Mouse (Mus musculus): ENCODE results near the gene Wdpcp. TPM values are rescaled to one million over a fixed set of nuclear protein-coding genes. Genes with fewer than 3 reads are reported as not detected.

Wdpcp gene
- total and polyA plus RNA-seq, 3 experiments, result 0.21 to 6.3 (median 3.9) TPM

DNA sequence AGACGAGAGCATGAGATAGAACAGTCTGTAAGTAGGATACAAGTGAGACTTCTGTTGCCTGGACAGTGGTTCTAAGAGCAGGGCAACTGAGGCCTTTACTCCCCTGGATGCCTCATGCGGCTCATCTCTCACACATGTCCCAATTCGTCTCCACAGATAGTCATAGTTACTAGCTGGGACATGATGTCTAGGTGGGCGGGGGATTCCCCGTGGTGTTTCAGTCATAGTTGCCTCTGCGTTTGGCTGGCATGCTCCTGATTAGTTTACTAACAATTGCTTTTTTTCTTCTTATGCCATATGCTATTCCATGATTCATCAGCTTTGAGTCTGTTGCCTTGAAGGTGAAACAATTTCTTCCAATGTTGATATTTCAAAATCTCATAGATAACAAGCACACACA, 116.4 kb downstream of the Wdpcp start:
- H3K36me3 ChIP-seq (replicated peaks), result no peaks in the 10 kb centered on the region
- ATAC-seq (ENCODE audit: extremely low read depth, insufficient number of reproducible peaks, low FRiP score, poor library complexity, severe bottlenecking) (no peak), DNase-seq (ENCODE audit: low spot score) (no peak)

DNA sequence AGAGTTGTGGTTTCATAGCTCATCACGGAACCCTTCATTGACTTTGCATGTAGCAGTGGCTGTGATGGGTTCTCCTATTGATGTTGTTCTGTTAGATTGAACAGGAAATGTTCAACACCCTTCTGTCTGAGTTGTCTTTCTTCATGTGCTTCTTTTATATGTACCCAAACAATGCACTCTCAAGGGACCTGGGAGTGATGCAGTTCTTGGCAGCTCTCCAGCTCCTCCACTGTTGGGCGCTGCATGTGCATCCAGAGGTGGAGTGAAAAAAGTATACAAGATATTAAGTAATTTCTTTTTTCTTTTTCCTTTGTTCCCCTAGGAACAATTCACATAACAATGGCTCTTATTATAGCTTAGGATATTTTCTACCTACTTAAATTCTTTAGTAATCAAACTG, 118.7 kb downstream of the Wdpcp start:
- no peak for DNase-seq (ENCODE audit: low spot score)
- no peak for TF ChIP-seq POLR2AphosphoS5 (IDR thresholded peaks at IDR 0.05; ENCODE audit: insufficient replicate concordance, low read depth, low read length)
- no peak for TF ChIP-seq CTCF (IDR thresholded peaks at IDR 0.05; ENCODE audit: low read depth, low read length)
- TF ChIP-seq GATA2 (IDR thresholded peaks at IDR 0.05; ENCODE audit: borderline replicate concordance, low read depth, low read length), result no peak
- TF ChIP-seq TAL1 (conservative IDR thresholded peaks at IDR 0.05; ENCODE audit: low read depth, low read length), result no peak
- ATAC-seq (ENCODE audit: extremely low read depth, insufficient number of reproducible peaks, low FRiP score, poor library complexity, severe bottlenecking), result no peak

More for the DNA sequence above, 116.4 kb downstream of the Wdpcp start:
- no peaks in the 10 kb centered on the region for H3K9me3 ChIP-seq (replicated peaks)
- no peaks in the 10 kb centered on the region for H3K4me1 ChIP-seq (ENCODE audit: insufficient read depth, low read depth, low read length)
- no peak for TF ChIP-seq CTCF (IDR thresholded peaks at IDR 0.05; ENCODE audit: low read depth, low read length)
- TF ChIP-seq GATA1 (IDR thresholded peaks at IDR 0.05; ENCODE audit: borderline replicate concordance, low read length), result no peak
- TF ChIP-seq GATA2 (IDR thresholded peaks at IDR 0.05; ENCODE audit: borderline replicate concordance, low read depth, low read length), result no peak
- TF ChIP-seq TAL1 (conservative IDR thresholded peaks at IDR 0.05; ENCODE audit: low read depth, low read length), result no peak
- no peak for TF ChIP-seq POLR2AphosphoS5 (IDR thresholded peaks at IDR 0.05; ENCODE audit: insufficient replicate concordance, low read depth, low read length)
- no peaks in the 10 kb centered on the region; the same call in 1 of the 2 replicates for H3K27me3 ChIP-seq (ENCODE audit: insufficient read depth, low read length)
- H3K4me3 ChIP-seq (ENCODE audit: low read depth, low read length), result no peak overlapping the region

DNA sequence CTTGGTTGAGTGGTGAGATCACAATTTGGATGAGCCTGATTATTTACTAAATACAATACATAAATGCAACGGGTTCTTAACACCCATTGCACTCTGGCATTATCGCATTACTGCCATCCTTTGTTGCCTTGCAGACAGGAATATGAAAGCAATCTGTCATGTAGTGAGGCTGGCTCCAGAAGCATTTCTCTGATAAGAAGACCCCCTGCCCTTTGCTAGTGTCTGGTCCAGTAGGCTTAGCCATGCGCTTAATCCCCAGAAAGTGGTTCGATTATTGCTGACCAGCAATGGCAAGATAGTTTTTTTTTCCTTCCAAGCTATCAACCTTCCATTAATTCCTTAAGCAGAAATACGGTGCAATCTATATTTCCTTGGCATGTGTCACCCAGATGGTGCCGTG, 122.1 kb downstream of the Wdpcp start:
- Histone ChIP-seq H3K36me3 (replicated peaks) (no peaks in the 10 kb centered on the region), H3K4me1 (ENCODE audit: insufficient read depth, low read depth, low read length) (no peaks in the 10 kb centered on the region), H3K4me3 (ENCODE audit: low read depth, low read length) (no peak overlapping the region), H3K27me3 (ENCODE audit: insufficient read depth, low read length) (no peaks in the 10 kb centered on the region), H3K9me3 (replicated peaks) (no peaks in the 10 kb centered on the region)
- no peak for DNase-seq (ENCODE audit: low spot score)
- no peak for ATAC-seq (ENCODE audit: extremely low read depth, insufficient number of reproducible peaks, low FRiP score, poor library complexity, severe bottlenecking)
- no peak for TF ChIP-seq GATA1 (IDR thresholded peaks at IDR 0.05; ENCODE audit: borderline replicate concordance, low read length)

More for the DNA sequence above, 118.7 kb downstream of the Wdpcp start:
- H3K9me3 ChIP-seq (replicated peaks), result no peaks in the 10 kb centered on the region
- no peaks in the 10 kb centered on the region for H3K36me3 ChIP-seq (replicated peaks)
- H3K4me1 ChIP-seq (ENCODE audit: insufficient read depth, low read depth, low read length), result no peaks in the 10 kb centered on the region
- no peaks in the 10 kb centered on the region for H3K27me3 ChIP-seq (ENCODE audit: insufficient read depth, low read length)
- no peak overlapping the region for H3K4me3 ChIP-seq (ENCODE audit: low read depth, low read length)

DNA sequence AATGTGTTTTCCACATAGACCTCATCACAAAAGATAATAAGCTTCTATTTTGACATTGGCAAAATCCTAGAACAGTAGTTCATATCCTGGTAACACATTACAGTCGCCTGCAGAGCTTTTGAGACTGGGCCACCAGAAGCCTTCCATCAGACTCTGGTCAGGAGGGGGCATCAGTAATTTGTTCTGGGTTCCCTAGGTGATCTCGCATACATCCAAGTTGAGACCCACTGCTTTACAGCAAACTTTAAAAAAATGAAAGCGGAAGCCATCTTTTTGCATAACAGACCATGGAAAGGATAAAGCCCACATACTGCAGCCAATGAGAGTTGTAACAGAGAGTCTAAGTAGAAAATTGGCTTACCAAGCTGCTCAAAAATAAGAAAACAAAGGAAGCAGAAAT, 125.6 kb downstream of the Wdpcp start:
- H3K36me3 ChIP-seq (replicated peaks), result no peaks in the 10 kb centered on the region
- H3K4me1 ChIP-seq (ENCODE audit: insufficient read depth, low read depth, low read length), result no peaks in the 10 kb centered on the region
- no peak for DNase-seq (ENCODE audit: low spot score)
- no peaks in the 10 kb centered on the region for H3K9me3 ChIP-seq (replicated peaks)
- ATAC-seq (ENCODE audit: extremely low read depth, insufficient number of reproducible peaks, low FRiP score, poor library complexity, severe bottlenecking), result no peak
- H3K27me3 ChIP-seq (ENCODE audit: insufficient read depth, low read length), result no peaks in the 10 kb centered on the region
- TF ChIP-seq GATA2 (IDR thresholded peaks at IDR 0.05; ENCODE audit: borderline replicate concordance, low read depth, low read length), result no peak
- no peak for TF ChIP-seq CTCF (IDR thresholded peaks at IDR 0.05; ENCODE audit: low read depth, low read length)
- no peak for TF ChIP-seq GATA1 (IDR thresholded peaks at IDR 0.05; ENCODE audit: borderline replicate concordance, low read length)
- TF ChIP-seq POLR2AphosphoS5 (IDR thresholded peaks at IDR 0.05; ENCODE audit: insufficient replicate concordance, low read depth, low read length), result no peak
- TF ChIP-seq TAL1 (conservative IDR thresholded peaks at IDR 0.05; ENCODE audit: low read depth, low read length), result no peak
- no peak overlapping the region for H3K4me3 ChIP-seq (ENCODE audit: low read depth, low read length)

DNA sequence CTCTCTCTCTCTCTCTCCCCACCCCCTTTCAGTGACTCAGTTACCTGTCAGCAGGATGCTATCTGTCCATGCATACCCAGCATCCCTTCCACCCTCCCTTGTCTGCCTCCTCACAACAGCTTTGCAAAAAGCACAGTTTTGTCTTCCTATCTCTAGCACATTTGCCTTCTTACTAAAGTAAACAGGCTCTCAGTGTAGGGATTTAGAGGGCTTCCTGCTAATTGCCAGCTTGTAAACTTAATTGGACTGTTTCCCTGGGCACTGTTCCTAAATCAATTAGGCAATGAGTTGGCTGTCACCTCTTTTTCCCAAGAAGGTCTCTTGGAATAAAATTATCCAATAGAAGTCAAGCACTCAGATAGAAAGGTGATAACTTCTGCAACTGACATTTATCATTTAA, 141.5 kb downstream of the Wdpcp start:
- Histone ChIP-seq H3K27me3 (ENCODE audit: insufficient read depth, low read length) (no peaks in the 10 kb centered on the region), H3K4me3 (ENCODE audit: low read depth, low read length) (no peak overlapping the region), H3K9me3 (replicated peaks) (no peaks in the 10 kb centered on the region), H3K4me1 (ENCODE audit: insufficient read depth, low read depth, low read length) (no peaks in the 10 kb centered on the region), H3K36me3 (replicated peaks) (no peaks in the 10 kb centered on the region)
- DNase-seq (ENCODE audit: low spot score) (no peak), ATAC-seq (ENCODE audit: extremely low read depth, insufficient number of reproducible peaks, low FRiP score, poor library complexity, severe bottlenecking) (no peak)
- TF ChIP-seq POLR2AphosphoS5 (IDR thresholded peaks at IDR 0.05; ENCODE audit: insufficient replicate concordance, low read depth, low read length), result no peak
- TF ChIP-seq GATA2 (IDR thresholded peaks at IDR 0.05; ENCODE audit: borderline replicate concordance, low read depth, low read length), result no peak
- no peak for TF ChIP-seq CTCF (IDR thresholded peaks at IDR 0.05; ENCODE audit: low read depth, low read length)
- TF ChIP-seq GATA1 (IDR thresholded peaks at IDR 0.05; ENCODE audit: borderline replicate concordance, low read length), result no peak

DNA sequence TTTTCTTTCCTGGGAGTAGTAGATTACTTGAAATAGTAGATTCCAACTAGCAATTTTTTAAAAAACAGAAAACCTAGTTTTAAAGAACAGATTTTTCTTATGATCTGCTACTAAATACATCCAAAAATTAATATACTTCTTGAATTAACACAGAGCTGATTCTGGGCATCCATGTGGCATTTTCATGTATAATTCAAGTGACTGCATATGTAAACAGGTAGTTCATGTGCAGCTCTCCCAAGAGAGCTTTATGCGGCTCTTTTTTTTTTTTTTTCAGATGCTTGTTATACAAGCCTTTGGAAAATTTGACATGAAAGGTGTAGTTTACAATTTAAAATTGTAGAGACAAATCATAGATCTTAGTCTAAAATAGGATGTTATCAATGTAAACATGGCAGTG, 142.0 kb downstream of the Wdpcp start:
- no peaks in the 10 kb centered on the region for H3K27me3 ChIP-seq (ENCODE audit: insufficient read depth, low read length)
- H3K4me3 ChIP-seq (ENCODE audit: low read depth, low read length), result no peak overlapping the region
- DNase-seq (ENCODE audit: low spot score) (no peak), ATAC-seq (ENCODE audit: extremely low read depth, insufficient number of reproducible peaks, low FRiP score, poor library complexity, severe bottlenecking) (no peak)
- H3K9me3 ChIP-seq (replicated peaks), result no peaks in the 10 kb centered on the region
- no peaks in the 10 kb centered on the region for H3K36me3 ChIP-seq (replicated peaks)
- H3K4me1 ChIP-seq (ENCODE audit: insufficient read depth, low read depth, low read length), result no peaks in the 10 kb centered on the region
- TF ChIP-seq POLR2AphosphoS5 (IDR thresholded peaks at IDR 0.05; ENCODE audit: insufficient replicate concordance, low read depth, low read length) (no peak), GATA1 (IDR thresholded peaks at IDR 0.05; ENCODE audit: borderline replicate concordance, low read length) (no peak), CTCF (IDR thresholded peaks at IDR 0.05; ENCODE audit: low read depth, low read length) (no peak), TAL1 (conservative IDR thresholded peaks at IDR 0.05; ENCODE audit: low read depth, low read length) (no peak), GATA2 (IDR thresholded peaks at IDR 0.05; ENCODE audit: borderline replicate concordance, low read depth, low read length) (no peak)

DNA sequence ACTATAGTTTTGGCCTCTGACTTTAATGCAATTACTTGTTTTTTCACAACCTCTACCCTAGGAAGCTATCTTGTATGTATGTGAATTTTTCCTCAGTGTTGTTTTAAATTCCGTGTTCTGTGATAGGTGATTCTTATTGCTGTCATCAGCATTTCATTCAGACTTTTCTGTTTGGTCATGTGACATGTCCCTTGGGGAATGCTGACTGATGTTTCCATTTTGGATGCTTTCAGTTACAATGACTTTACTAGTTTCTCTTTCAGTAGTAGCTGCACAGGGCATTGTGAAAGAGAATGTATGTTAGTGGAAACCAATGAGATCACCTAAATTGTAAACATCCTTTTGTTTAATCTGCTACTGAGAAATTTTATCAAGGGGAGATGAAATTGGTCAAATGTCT, 154.3 kb downstream of the Wdpcp start:
- Histone ChIP-seq H3K36me3 (replicated peaks) (no peaks in the 10 kb centered on the region), H3K9me3 (replicated peaks) (no peaks in the 10 kb centered on the region), H3K4me3 (ENCODE audit: low read depth, low read length) (no peak overlapping the region), H3K27me3 (ENCODE audit: insufficient read depth, low read length) (no peaks in the 10 kb centered on the region; the same call in 1 of the 2 replicates), H3K4me1 (ENCODE audit: insufficient read depth, low read depth, low read length) (no peaks in the 10 kb centered on the region)
- TF ChIP-seq TAL1 (conservative IDR thresholded peaks at IDR 0.05; ENCODE audit: low read depth, low read length) (no peak), CTCF (IDR thresholded peaks at IDR 0.05; ENCODE audit: low read depth, low read length) (no peak), POLR2AphosphoS5 (IDR thresholded peaks at IDR 0.05; ENCODE audit: insufficient replicate concordance, low read depth, low read length) (no peak), GATA2 (IDR thresholded peaks at IDR 0.05; ENCODE audit: borderline replicate concordance, low read depth, low read length) (no peak), GATA1 (IDR thresholded peaks at IDR 0.05; ENCODE audit: borderline replicate concordance, low read length) (no peak)
- ATAC-seq (ENCODE audit: extremely low read depth, insufficient number of reproducible peaks, low FRiP score, poor library complexity, severe bottlenecking), result no peak
- DNase-seq (ENCODE audit: low spot score), result no peak
